Mouse (Mus musculus) midbrain, postnatal 0 days (tissue): ENCODE measurements around the gene Elavl1. TPM values are rescaled to one million over a fixed set of nuclear protein-coding genes. Genes with fewer than 3 reads are reported as not detected.
"Not testable (repeated sequence)": the region's sequence is repeated elsewhere in the genome, so short reads cannot be mapped to it uniquely, and the experiment has no call there.

ENCODE experiments used
- ATAC-seq: fragments of 200-750 bp; cut with Nextera tagmentation; 2 replicates; pipeline ENCODE4 v1.8.0; 2017; ENCODE audit warnings: moderate number of reproducible peaks, mild to moderate bottlenecking, moderate TSS enrichment, moderate library complexity; ENCODE audit not compliant: low FRiP score
- DNase-seq: peaks from one replicate; pipeline ENCODE4 v3.0.0-alpha.2; 2015; ENCODE audit warnings: low spot score
- H3K27ac ChIP-seq: fragments of 300-500 bp; sonication (generic); 2 replicates; pipeline ENCODE4 v1.5.1; 2014; ENCODE audit warnings: low read depth, mild to moderate bottlenecking, low read length, mixed read lengths
- H3K27me3 ChIP-seq: fragments of 300-500 bp; sonication (generic); 2 replicates; pipeline ENCODE4 v1.6.1; 2014; ENCODE audit warnings: low read length, control low read depth, mixed read lengths; ENCODE audit not compliant: insufficient read depth
- H3K36me3 ChIP-seq: fragments of 300-500 bp; sonication (generic); 2 replicates; pipeline ENCODE4 v1.6.1; 2014; ENCODE audit warnings: low read length, control low read depth, mixed read lengths; ENCODE audit not compliant: insufficient read depth
- H3K4me1 ChIP-seq: fragments of 300-500 bp; sonication (generic); 2 replicates; pipeline ENCODE4 v1.6.1; 2014; ENCODE audit warnings: mild to moderate bottlenecking, control low read depth, antibody characterized with exemption, low read length, mixed read lengths; ENCODE audit not compliant: insufficient read depth
- H3K4me2 ChIP-seq: fragments of 300-500 bp; sonication (generic); 2 replicates; pipeline ENCODE4 v1.6.1; 2014; ENCODE audit warnings: low read depth, mild to moderate bottlenecking, low read length, mixed read lengths; ENCODE audit not compliant: poor library complexity, severe bottlenecking
- H3K4me3 ChIP-seq: fragments of 300-500 bp; sonication (generic); 2 replicates; pipeline ENCODE4 v1.5.1; 2014; ENCODE audit warnings: low read depth, mild to moderate bottlenecking, low read length, moderate library complexity
- H3K9ac ChIP-seq: fragments of 300-500 bp; sonication (generic); replicated peaks from 2 replicates; pipeline ENCODE4 v1.6.1; 2014; ENCODE audit warnings: mild to moderate bottlenecking, low read length, moderate library complexity, mixed read lengths; ENCODE audit not compliant: poor library complexity, severe bottlenecking
- H3K9me3 ChIP-seq: fragments of 300-500 bp; sonication (generic); 2 replicates; pipeline ENCODE4 v1.6.1; 2016; ENCODE audit warnings: low read length, control low read depth
- CTCF ChIP-seq: IDR thresholded peaks from 2 replicates; pipeline ENCODE4 v1.5.1; 2016; ENCODE audit warnings: antibody characterized with exemption, mild to moderate bottlenecking
- WGBS: fragments of 180-500 bp; shearing (Covaris S2); extraction: QIAGEN DNeasy Blood & Tissue Kit; methylation state at CpG from one replicate; pipeline ENCODE4 v1.1.7; 2014; 5-methylcytosine and 5-hydroxymethylcytosine counted together
- polyA plus RNA-seq: library from polyadenylated mRNA; unstranded; fragments of >200 nt; fragmentation: Nextera tagmentation; extraction: Ambion mirVana; gene quantifications from 2 replicates; pipeline ENCODE4 v1.2.1, GENCODE M21; 2015
- total RNA-seq: library from RNA; depleted of rRNA; stranded (reverse); fragments of >200 nt; gene quantifications from 2 replicates; pipeline ENCODE4 v1.2.3, GENCODE M21; 2014

Elavl1 gene
- total and polyA plus RNA-seq, 2 experiments from 2014 or later, result 54.3 to 70.6 TPM

GRCm38 (mm10) chr8:4360922-4361321 lies 35.7 kb upstream of the Elavl1 start:
- Histone ChIP-seq H3K9me3 (no peaks in the 10 kb centered on the region), H3K4me1 (no peaks in the 10 kb centered on the region), H3K4me3 (no peak overlapping the region), H3K36me3 (0 out of 2 replicates have a peak, but pooled peaks cover 2% of the 10 kb centered on the region), H3K9ac (no peak overlapping the region), H3K27me3 (no peaks in the 10 kb centered on the region), H3K27ac (no peak overlapping the region), H3K4me2 (no peak overlapping the region)
- no peak for ATAC-seq
- no peak for DNase-seq
- 90% methylated on average over 2 of the region's 2 CpGs for WGBS
- no peak for TF ChIP-seq CTCF

GRCm38 (mm10) chr8:4359362-4359761 lies 34.1 kb upstream of the Elavl1 start:
- DNase-seq (peak; percentile 3), ATAC-seq (no peak)
- Histone ChIP-seq H3K27ac (no peak overlapping the region), H3K27me3 (no peaks in the 10 kb centered on the region), H3K4me3 (no peak overlapping the region), H3K36me3 (0 out of 2 replicates have a peak, but pooled peaks cover 2% of the 10 kb centered on the region), H3K4me1 (no peaks in the 10 kb centered on the region), H3K4me2 (no peak overlapping the region), H3K9me3 (no peaks in the 10 kb centered on the region), H3K9ac (no peak overlapping the region)
- whole genome bisulfite sequencing, result 82% methylated on average over 3 of the region's 3 CpGs
- TF ChIP-seq CTCF, result no peak

GRCm38 (mm10) chr8:4355455-4355854 lies 30.2 kb upstream of the Elavl1 start:
- Histone ChIP-seq H3K4me3 (no peak overlapping the region), H3K27ac (no peak overlapping the region), H3K27me3 (no peaks in the 10 kb centered on the region), H3K36me3 (0 out of 2 replicates have a peak, but pooled peaks cover 2% of the 10 kb centered on the region), H3K4me2 (no peak overlapping the region), H3K4me1 (no peaks in the 10 kb centered on the region), H3K9ac (no peak overlapping the region), H3K9me3 (no peaks in the 10 kb centered on the region)
- no peak for DNase-seq
- TF ChIP-seq CTCF, result no peak
- no peak for ATAC-seq
- 91% methylated on average over 10 of the region's 10 CpGs for WGBS

DNA sequence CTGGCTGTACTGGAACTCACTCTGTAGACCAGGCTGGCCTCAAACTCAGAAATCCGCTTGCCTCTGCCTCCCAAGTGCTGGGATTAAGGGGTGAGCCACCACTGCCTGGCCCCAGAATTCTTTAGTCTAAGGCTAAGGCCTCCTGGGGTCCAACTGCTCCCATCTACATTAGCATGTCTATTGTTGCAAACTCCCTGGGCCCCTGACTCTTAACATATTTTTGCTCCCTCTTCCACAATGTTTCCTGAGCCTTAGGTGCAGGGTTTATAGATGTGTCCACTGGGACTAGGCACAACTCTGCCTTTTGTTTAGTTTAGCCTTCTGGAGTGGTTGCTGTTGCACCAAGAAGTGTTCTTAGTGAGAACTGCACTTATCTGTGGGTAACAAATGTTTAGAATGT lies 29.3 kb upstream of the Elavl1 start:
- Histone ChIP-seq H3K27ac (no peak overlapping the region), H3K4me3 (no peak overlapping the region), H3K27me3 (no peaks in the 10 kb centered on the region), H3K4me2 (no peak overlapping the region), H3K9ac (no peak overlapping the region), H3K36me3 (0 out of 2 replicates have a peak, but pooled peaks cover 2% of the 10 kb centered on the region), H3K9me3 (no peaks in the 10 kb centered on the region), H3K4me1 (no peaks in the 10 kb centered on the region)
- TF ChIP-seq CTCF, result no peak
- ATAC-seq (no peak), DNase-seq (no peak)
- 76% methylated on average over 1 of the region's 1 CpGs for WGBS

DNA sequence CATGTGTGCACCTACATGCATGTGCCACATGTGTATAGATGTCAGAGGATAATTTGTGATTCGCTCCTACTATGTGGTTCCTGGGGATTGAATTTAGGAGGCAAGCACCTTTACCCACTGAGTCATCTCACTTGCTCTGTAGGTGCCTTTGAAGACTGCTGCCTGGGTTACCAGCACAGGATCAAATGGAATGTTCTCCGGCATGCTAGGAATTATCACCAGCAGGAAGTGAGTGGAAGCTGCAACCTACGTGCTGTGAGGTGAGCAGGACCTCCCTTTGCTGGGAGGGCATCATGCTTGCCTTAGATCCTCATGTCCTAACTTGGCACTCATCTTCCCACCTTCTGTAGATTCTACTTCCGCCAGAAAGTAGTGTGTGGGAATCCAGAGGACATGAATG lies 28.5 kb upstream of the Elavl1 start:
- DNase-seq, result no peak
- TF ChIP-seq CTCF, result no peak
- H3K9me3 ChIP-seq, result no peaks in the 10 kb centered on the region
- no peak overlapping the region for H3K27ac ChIP-seq
- no peak overlapping the region for H3K4me3 ChIP-seq
- ATAC-seq, result no peak
- H3K9ac ChIP-seq, result no peak overlapping the region
- H3K4me2 ChIP-seq, result no peak overlapping the region
- H3K4me1 ChIP-seq, result no peaks in the 10 kb centered on the region
- 71% methylated on average over 4 of the region's 4 CpGs for WGBS
- no peaks in the 10 kb centered on the region for H3K27me3 ChIP-seq
- H3K36me3 ChIP-seq, result 0 out of 2 replicates have a peak, but pooled peaks cover 2% of the 10 kb centered on the region

DNA sequence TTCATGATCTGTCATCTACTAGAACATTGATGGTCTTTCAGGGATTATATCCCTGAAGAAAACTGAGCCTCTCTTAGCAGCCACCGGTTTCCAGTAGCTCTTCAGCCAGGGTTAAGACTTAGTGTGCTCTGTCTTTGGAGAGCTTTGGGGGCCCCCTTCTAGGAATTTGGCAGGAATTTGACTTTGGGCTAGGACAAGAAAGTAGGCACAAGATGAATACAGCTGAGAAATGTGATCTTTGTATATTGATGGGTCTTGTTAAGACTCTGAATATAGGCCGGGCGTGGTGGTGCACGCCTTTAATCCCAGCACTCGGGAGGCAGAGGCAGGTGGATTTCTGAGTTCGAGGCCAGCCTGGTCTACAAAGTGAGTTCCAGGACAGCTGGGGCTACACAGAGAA lies 27.3 kb upstream of the Elavl1 start:
- H3K36me3 ChIP-seq, H3K27ac ChIP-seq, H3K27me3 ChIP-seq, H3K9me3 ChIP-seq, H3K4me2 ChIP-seq, ATAC-seq, H3K4me1 ChIP-seq, DNase-seq, H3K4me3 ChIP-seq, H3K9ac ChIP-seq: not testable (repeated sequence)
- WGBS, result 96% methylated on average over 6 of the region's 6 CpGs
